Mouse (Mus musculus): ENCODE data around the gene Ptpro. TPM values are rescaled to one million over a fixed set of nuclear protein-coding genes. Genes with fewer than 3 reads are reported as not detected.
A peak's percentile ranks its signal among the peaks of the same experiment; 100 is the strongest.

The Ptpro gene
- 2.0 and 2.1 TPM in 2 replicates for polyA plus RNA-seq (2016; fragmentation: Nextera tagmentation; extraction: Ambion mirVana)

GRCm38 (mm10) chr6:137252194-137252886, at the start of gene Ptpro:
Gene Ptpro (plus strand): TSS chr6:137252319.
- Histone ChIP-seq H3K9me3 (replicated peaks) (0 out of 2 replicates have a peak, but pooled peaks cover 3% of the 10 kb centered on the region), H3K4me2 (peak within 1 kb of the TSS; percentile 88), H3K27ac (ENCODE audit: poor library complexity, severe bottlenecking) (no peak within 1 kb of the TSS), H3K4me3 (peak within 1 kb of the TSS; percentile 49), H3K9ac (0 out of 2 replicates have a peak within 1 kb of the TSS, but pooled peaks have one; percentile 21), H3K27me3 (replicated peaks) (peaks cover 29% of the 10 kb centered on the region), H3K4me1 (replicated peaks) (peaks cover 12% of the 10 kb centered on the region), H3K36me3 (no peaks in the 10 kb centered on the region)
- WGBS: under 1% methylated on average over 53 of the region's 53 CpGs
- ATAC-seq (ENCODE audit: insufficient number of reproducible peaks, low FRiP score): peak; percentile 22; the same call in 1 of the 2 replicates

GRCm38 (mm10) chr6:137202661-137203060, 49.5 kb upstream of the Ptpro start:
- no peak for ATAC-seq (ENCODE audit: insufficient number of reproducible peaks, low FRiP score)
- 0 out of 2 replicates have a peak, but pooled peaks cover 4% of the 10 kb centered on the region for H3K9me3 ChIP-seq (replicated peaks)
- H3K27me3 ChIP-seq (replicated peaks): no peaks in the 10 kb centered on the region
- WGBS: 81% methylated on average over 4 of the region's 4 CpGs
- H3K9ac ChIP-seq: no peak overlapping the region
- no peak overlapping the region for H3K27ac ChIP-seq (ENCODE audit: poor library complexity, severe bottlenecking)
- no peak overlapping the region for H3K4me3 ChIP-seq
- no peak overlapping the region for H3K4me2 ChIP-seq
- no peaks in the 10 kb centered on the region for H3K4me1 ChIP-seq (replicated peaks)
- H3K36me3 ChIP-seq: no peaks in the 10 kb centered on the region

- H3K27me3 ChIP-seq (replicated peaks): no peaks in the 10 kb centered on the region
- 52% methylated on average over 11 of the region's 11 CpGs for WGBS
- no peaks in the 10 kb centered on the region for H3K4me1 ChIP-seq (replicated peaks)
- H3K9ac ChIP-seq: no peak overlapping the region
- H3K4me2 ChIP-seq: no peak overlapping the region
- no peak overlapping the region for H3K27ac ChIP-seq (ENCODE audit: poor library complexity, severe bottlenecking)
- H3K36me3 ChIP-seq: no peaks in the 10 kb centered on the region
- H3K9me3 ChIP-seq (replicated peaks): 0 out of 2 replicates have a peak, but pooled peaks cover 4% of the 10 kb centered on the region
- no peak overlapping the region for H3K4me3 ChIP-seq
- no peak for ATAC-seq (ENCODE audit: insufficient number of reproducible peaks, low FRiP score)
Observed at GRCm38 (mm10) chr6:137205662-137206400, 46.3 kb upstream of the Ptpro start.

GRCm38 (mm10) chr6:137207126-137207525, 45.0 kb upstream of the Ptpro start:
- no peaks in the 10 kb centered on the region for H3K27me3 ChIP-seq (replicated peaks)
- H3K4me2 ChIP-seq: no peak overlapping the region
- H3K4me3 ChIP-seq: no peak overlapping the region
- no peak for ATAC-seq (ENCODE audit: insufficient number of reproducible peaks, low FRiP score)
- H3K4me1 ChIP-seq (replicated peaks): no peaks in the 10 kb centered on the region
- H3K36me3 ChIP-seq: no peaks in the 10 kb centered on the region
- no peak overlapping the region for H3K27ac ChIP-seq (ENCODE audit: poor library complexity, severe bottlenecking)
- 94% methylated on average over 6 of the region's 6 CpGs for WGBS
- H3K9me3 ChIP-seq (replicated peaks): 0 out of 2 replicates have a peak, but pooled peaks cover 4% of the 10 kb centered on the region
- H3K9ac ChIP-seq: no peak overlapping the region

GRCm38 (mm10) chr6:137209992-137210391, 42.1 kb upstream of the Ptpro start:
- 80% methylated on average over 8 of the region's 8 CpGs for WGBS
- Histone ChIP-seq H3K27me3 (replicated peaks) (no peaks in the 10 kb centered on the region), H3K4me1 (replicated peaks) (no peaks in the 10 kb centered on the region), H3K27ac (ENCODE audit: poor library complexity, severe bottlenecking) (no peak overlapping the region), H3K9ac (no peak overlapping the region), H3K4me2 (no peak overlapping the region), H3K9me3 (replicated peaks) (0 out of 2 replicates have a peak, but pooled peaks cover 4% of the 10 kb centered on the region), H3K36me3 (no peaks in the 10 kb centered on the region), H3K4me3 (no peak overlapping the region)
- ATAC-seq (ENCODE audit: insufficient number of reproducible peaks, low FRiP score): no peak

GRCm38 (mm10) chr6:137210991-137211390, 41.1 kb upstream of the Ptpro start:
- Histone ChIP-seq H3K4me2 (no peak overlapping the region), H3K36me3 (no peaks in the 10 kb centered on the region), H3K27ac (ENCODE audit: poor library complexity, severe bottlenecking) (no peak overlapping the region), H3K4me3 (no peak overlapping the region), H3K9ac (no peak overlapping the region), H3K9me3 (replicated peaks) (no peaks in the 10 kb centered on the region), H3K27me3 (replicated peaks) (no peaks in the 10 kb centered on the region), H3K4me1 (replicated peaks) (no peaks in the 10 kb centered on the region)
- WGBS: 84% methylated on average over 10 of the region's 10 CpGs
- ATAC-seq (ENCODE audit: insufficient number of reproducible peaks, low FRiP score): no peak

- Histone ChIP-seq H3K27me3 (replicated peaks) (no peaks in the 10 kb centered on the region), H3K9ac (no peak overlapping the region), H3K27ac (ENCODE audit: poor library complexity, severe bottlenecking) (no peak overlapping the region), H3K4me2 (no peak overlapping the region), H3K4me1 (replicated peaks) (no peaks in the 10 kb centered on the region), H3K9me3 (replicated peaks) (no peaks in the 10 kb centered on the region), H3K36me3 (no peaks in the 10 kb centered on the region), H3K4me3 (no peak overlapping the region)
- no peak for ATAC-seq (ENCODE audit: insufficient number of reproducible peaks, low FRiP score)
- 78% methylated on average over 2 of the region's 2 CpGs for WGBS
Observed at GRCm38 (mm10) chr6:137211441-137211840, 40.7 kb upstream of the Ptpro start.

GRCm38 (mm10) chr6:137217841-137218463, 34.2 kb upstream of the Ptpro start:
- Histone ChIP-seq H3K9ac (no peak overlapping the region), H3K4me2 (no peak overlapping the region), H3K4me3 (no peak overlapping the region), H3K4me1 (replicated peaks) (no peaks in the 10 kb centered on the region), H3K9me3 (replicated peaks) (no peaks in the 10 kb centered on the region), H3K36me3 (no peaks in the 10 kb centered on the region), H3K27me3 (replicated peaks) (no peaks in the 10 kb centered on the region), H3K27ac (ENCODE audit: poor library complexity, severe bottlenecking) (no peak overlapping the region)
- no peak for ATAC-seq (ENCODE audit: insufficient number of reproducible peaks, low FRiP score)
- WGBS: 74% methylated on average over 8 of the region's 8 CpGs

- H3K9me3 ChIP-seq (replicated peaks): 0 out of 2 replicates have a peak, but pooled peaks cover 3% of the 10 kb centered on the region
- H3K4me3 ChIP-seq: peak overlapping the region; percentile 49
- H3K27ac ChIP-seq (ENCODE audit: poor library complexity, severe bottlenecking): no peak overlapping the region
- H3K27me3 ChIP-seq (replicated peaks): peaks cover 29% of the 10 kb centered on the region
- peak overlapping the region; percentile 88 for H3K4me2 ChIP-seq
- H3K9ac ChIP-seq: no peak overlapping the region
- WGBS: 2% methylated on average over 15 of the region's 15 CpGs
- H3K36me3 ChIP-seq: no peaks in the 10 kb centered on the region
- peak; percentile 18 for ATAC-seq (ENCODE audit: insufficient number of reproducible peaks, low FRiP score)
- H3K4me1 ChIP-seq (replicated peaks): peaks cover 12% of the 10 kb centered on the region
Observed at GRCm38 (mm10) chr6:137252887-137253242, 746 bp downstream of the Ptpro start.

GRCm38 (mm10) chr6:137253415-137253814, 1.3 kb downstream of the Ptpro start:
- 11% methylated on average over 7 of the region's 7 CpGs for WGBS

GRCm38 (mm10) chr6:137261033-137261432, 8.9 kb downstream of the Ptpro start:
- Histone ChIP-seq H3K4me1 (replicated peaks) (no peaks in the 10 kb centered on the region), H3K9me3 (replicated peaks) (peaks cover 10% of the 10 kb centered on the region), H3K4me2 (no peak overlapping the region), H3K27ac (ENCODE audit: poor library complexity, severe bottlenecking) (no peak overlapping the region), H3K4me3 (no peak overlapping the region), H3K9ac (no peak overlapping the region), H3K27me3 (replicated peaks) (no peaks in the 10 kb centered on the region), H3K36me3 (no peaks in the 10 kb centered on the region)
- 81% methylated on average over 1 of the region's 1 CpGs for WGBS
- no peak for ATAC-seq (ENCODE audit: insufficient number of reproducible peaks, low FRiP score)

More at GRCm38 (mm10) chr6:137253415-137253814, 1.3 kb downstream of the Ptpro start:
- no peak overlapping the region; the same call in 1 of the 2 replicates for H3K4me2 ChIP-seq
- no peak for ATAC-seq (ENCODE audit: insufficient number of reproducible peaks, low FRiP score)
- H3K9ac ChIP-seq: no peak overlapping the region
- peaks cover 6% of the 10 kb centered on the region; the same call in 1 of the 2 replicates for H3K9me3 ChIP-seq (replicated peaks)
- no peaks in the 10 kb centered on the region for H3K36me3 ChIP-seq
- H3K4me3 ChIP-seq: no peak overlapping the region
- peaks cover 29% of the 10 kb centered on the region for H3K27me3 ChIP-seq (replicated peaks)
- H3K4me1 ChIP-seq (replicated peaks): peaks cover 12% of the 10 kb centered on the region
- no peak overlapping the region for H3K27ac ChIP-seq (ENCODE audit: poor library complexity, severe bottlenecking)
